Mouse (Mus musculus) spleen, adult 18-20 months (tissue): Measurements from ENCODE around the gene Ammecr1.

ENCODE experiments used
- DNase-seq, 2 experiments: peaks; one replicate each; pipeline ENCODE4 v3.0.0; 2022; ENCODE audit warnings: mixed read lengths in 2 of 2

The Ammecr1 gene

DNA sequence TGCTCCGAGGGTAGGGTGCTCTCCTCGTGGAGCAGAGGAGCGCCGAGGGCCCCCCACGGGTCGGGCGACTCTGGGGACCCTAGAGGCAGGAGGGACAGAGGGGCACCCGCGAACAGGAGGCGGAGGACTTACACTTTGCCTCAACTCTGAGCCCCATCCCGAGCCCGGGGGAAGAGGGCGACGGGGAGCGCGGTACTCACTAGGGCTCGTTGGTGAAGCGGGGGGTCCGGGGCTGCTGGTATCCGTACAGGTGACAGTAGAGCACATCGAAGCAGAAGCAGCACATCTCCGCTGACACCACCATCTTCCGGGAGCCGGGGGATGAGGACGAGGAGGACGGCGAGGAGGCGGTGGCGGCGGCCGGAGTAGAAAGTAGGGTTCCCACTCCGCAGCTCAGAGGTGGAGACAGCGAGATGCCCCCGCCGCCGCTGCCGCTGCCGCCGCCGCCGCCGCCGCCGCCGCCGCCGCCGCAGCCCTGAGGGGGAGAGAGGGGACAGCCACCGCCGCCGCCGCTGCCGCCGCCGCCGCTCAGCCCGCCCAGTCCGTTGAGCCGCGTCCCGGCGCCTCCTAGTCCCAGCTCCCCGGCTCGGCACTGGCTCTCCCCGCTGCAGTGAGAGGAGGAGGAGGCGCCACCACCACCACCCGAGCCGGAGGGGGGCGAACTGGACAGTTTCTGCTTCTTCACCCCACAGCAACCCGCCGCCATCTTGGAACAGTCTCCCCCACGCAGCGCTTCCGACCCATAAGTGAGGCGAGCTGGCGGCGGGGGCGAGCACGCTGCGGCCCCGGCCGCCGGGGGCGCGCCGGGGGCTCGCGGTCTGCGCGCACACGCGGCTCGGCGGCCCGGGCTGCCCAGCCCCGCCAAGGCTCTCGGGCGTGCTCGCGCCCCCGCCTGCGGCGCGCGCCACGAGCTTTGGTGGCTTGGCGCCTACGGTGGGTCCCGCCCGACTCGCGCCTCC is at the start of gene Ammecr1:
Gene Ammecr1 (minus strand): TSS at position 721 of the 959 bp plus-strand sequence.
- DNase-seq = peak; percentile 63 to 67

DNA sequence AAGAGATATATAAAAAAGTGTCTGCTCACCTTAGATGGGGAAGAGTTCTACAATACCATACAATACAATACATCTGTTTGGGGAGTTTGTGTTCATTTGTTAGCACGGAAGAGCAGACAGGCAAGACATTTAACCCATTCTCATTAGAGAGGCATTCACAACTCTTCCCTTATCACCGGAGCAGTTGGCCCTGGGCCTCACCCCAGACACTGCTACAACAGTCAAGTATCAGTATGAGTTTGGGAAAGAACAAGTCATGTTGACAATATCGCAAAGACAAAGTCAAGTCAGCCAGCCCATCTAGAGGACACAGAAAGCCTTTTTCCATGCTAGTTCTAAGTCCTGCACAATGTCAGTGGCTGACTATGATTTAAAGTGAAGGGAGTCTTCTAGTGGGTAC is 47.6 kb upstream of the Ammecr1 start:
- no peak for DNase-seq

DNA sequence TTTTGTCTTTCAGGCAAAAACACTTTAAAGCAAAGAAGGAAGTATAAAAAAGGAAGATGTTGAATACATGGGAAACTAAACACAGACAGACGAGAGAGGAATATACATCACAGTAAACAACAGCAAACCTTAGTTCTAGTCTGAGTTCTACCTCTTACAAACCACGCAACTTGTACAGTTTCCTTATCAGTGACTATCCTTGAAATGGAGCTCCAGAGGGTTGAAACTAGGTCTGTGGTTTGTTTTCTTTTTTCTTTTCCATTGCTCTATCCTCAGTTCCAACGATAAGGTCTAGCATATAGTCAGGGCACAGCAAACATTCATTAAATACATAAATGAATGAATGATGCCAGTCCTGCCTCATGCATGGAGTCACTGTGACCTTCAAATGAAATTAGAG is 45.8 kb upstream of the Ammecr1 start:
- DNase-seq = no peak

DNA sequence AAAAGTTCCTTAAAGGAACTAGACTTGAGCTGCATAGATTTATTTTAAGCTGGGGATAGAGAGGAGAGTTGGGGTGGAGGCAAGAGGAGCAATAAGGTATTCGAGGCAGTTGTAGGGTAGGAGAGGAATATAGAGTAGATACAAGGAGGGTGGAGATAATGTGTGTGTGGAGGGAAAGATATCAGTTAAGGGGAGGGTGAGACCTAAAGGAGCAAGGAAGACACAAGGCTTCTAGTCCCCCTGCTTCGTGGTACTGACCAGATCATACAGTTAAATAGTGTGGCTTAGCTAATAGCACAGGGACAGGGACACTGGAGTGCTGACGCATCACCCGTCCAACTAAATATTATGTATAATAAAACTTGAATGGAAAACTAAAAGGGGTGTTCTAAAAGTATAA is 45.3 kb upstream of the Ammecr1 start:
- DNase-seq = no peak

DNA sequence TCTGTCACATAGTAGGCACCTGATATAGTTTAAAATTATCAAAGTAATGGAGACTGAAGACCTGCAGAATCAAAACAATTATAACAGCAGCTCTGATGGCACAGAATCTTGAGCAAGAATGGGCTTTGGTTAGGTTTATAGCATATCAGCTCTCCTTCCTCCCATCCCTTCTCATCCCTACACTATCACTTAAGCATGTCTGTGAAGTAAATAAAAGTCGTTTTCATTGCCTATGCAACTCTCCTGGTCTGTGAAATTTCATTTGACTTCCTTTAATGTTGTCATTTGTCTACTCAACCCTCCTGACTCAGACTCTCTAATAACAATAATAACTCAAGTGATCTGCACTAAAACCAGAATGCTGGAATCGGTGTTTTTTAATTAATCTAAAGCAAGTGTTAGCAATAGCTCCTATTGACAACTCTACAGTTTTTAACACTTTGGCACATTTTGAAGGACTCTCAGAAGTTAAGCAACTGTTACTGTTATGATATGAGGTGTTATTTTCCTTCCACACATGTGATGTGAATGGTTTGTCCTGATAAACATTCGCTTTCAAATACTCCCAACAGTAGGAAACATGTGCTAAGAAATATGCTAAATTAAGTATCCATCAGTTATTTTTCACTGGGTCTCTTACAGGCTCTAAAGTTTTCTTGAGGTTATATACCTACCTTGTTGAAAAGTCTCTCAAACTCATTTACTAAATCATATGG is 37.8 kb upstream of the Ammecr1 start:
- no peak for DNase-seq

DNA sequence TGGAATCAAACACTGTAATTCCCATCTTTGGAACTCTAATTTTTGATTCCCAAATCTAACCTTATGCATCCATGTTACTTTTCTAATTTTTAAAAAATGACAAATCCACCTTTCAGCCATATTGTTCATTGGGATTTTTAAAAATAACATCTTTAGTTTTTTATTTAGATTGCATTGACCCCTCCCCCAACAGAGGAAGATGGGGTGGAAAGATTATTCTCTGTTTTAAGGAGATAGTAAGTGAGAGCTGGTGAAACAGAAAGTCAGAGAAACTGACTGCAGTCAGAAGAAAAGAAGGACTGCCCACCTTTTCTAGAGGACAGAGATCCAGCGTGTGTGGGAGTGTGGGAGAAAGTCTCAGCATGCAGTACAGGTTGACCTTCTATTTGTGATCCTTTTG is 30.7 kb upstream of the Ammecr1 start:
- no peak for DNase-seq

DNA sequence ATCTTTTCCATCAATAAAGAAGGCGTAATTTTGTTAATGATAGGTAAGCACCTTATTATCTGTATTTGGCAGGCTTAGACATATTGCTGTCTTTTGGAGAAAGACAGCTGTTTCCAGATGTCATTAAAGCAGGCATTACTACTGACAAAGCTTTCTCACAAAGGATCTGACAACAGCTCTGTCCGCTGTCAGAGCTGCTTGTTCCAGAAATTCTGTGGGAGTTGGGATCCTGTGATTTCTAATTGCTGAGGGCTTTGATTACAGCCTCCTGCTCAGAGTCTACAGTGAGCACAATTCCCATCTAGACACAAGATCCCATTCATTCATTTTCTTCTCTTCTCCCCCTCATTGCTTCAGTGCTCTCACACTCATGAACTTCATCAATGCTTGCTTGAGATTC is 28.0 kb upstream of the Ammecr1 start:
- DNase-seq = no peak

DNA sequence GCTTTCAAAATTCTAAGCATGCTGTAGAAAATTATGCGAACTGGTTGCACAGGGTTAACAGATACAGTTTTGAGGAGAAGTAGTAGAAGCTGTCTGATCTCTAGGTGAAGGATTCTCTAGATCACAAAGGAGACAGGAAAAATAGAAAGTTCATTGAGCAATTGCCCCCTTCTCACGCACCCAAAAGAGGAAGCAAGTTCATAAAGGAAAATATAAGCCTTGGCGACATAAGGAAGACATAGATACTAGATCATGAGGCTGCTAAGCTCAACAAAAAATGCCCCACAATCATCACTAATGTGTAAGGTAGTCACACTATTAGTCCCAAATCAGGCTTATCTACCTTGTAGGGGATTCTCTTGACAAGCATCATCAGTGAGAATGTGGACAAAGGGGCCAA is 17.6 kb upstream of the Ammecr1 start:
- no peak for DNase-seq

DNA sequence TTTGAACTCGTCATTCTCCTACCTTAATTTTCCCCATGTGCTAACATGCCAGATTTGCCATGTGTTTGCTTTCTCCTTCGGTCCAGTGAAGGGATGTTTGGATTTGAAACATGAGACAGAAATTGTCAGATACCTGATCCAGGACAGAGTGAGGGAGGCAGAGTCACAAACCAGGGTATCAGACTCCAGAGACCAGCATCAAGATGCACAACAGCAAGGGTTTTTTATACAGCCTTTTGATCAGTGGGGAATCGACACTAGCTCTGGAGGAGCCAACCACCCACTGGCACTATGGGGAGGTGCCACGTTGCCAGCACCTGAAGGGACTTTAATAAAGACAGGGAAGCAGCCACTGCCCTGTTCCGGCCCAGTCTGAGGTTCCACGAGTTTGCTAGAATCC is 17.1 kb upstream of the Ammecr1 start:
- DNase-seq = no peak

DNA sequence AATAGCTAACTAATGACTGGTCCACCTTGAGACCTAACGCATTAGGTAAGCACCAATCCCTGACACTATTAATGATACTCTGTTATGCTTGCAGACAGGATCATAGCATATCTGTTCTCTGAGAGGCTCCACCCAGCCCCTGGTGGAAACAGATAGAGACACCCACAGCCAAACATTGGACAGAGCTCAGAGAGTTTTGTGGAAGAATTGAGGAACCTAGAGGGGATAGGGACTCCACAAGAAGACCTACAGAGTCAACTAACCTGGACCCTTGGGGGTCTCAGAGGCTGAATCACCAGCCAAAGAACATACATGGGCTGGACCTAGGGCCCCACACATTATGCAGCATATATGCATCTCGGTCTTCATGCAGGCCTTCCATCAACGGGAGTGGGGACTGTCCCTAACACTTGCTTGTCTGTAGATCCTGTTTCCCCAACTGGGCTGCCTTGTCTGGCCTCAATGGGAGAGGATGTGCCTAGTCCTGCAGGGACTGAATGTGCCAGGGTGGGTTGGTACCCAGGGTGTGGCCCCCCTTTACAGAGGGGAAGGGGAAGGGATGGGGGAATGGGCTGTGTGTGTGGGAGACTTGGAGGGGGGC is 15.1 kb upstream of the Ammecr1 start:
- no peak for DNase-seq

DNA sequence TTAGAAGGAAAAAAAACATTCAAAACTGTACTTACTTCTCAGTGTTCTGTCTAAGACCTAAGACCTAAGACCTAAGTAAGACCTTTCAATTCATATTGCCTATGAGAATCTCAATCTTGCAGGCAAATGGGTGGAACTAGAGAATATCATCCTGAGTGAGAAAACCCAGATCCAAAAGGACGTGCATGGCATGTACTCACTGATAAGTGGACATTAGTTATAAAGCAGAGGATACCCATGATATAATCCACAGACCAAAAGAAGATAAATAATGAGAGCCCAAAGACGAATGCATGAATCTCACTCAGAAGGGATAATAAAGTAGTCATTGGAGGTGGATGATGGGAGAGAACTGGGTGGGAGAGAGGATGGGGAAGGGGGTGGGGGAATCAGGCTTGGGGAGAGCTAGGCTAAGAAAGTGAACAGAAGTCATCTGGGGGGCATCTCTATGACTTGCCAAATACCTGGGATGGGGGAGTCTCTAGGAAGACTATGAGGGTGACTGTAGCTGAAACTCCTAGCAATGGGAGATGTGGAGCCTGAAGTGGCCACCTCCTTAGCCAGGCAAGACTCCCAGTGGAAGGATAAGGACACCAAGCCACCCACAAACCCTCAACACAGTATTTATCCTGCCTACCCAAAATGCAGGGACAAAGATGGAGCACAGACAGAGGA is 14.5 kb upstream of the Ammecr1 start:
- no peak for DNase-seq

DNA sequence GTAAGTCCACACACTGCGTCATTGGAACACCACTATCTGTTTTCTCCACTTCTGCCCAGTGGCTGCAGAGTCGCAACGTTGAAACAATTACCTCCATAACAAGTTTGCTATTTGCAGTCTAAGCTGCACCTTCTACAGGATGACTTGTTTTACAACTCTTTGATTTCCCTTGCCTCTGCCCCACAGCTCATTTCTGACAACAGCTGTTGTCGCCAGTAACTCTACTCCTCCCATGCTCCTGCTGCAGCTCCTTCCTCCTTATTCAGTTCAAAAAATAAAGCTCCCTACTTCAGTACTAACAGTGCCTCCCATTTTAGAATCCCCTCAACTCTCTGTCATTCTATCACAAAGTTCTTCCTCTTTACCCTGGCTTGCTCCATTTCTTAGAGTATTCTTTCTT is 12.7 kb upstream of the Ammecr1 start:
- DNase-seq = no peak

DNA sequence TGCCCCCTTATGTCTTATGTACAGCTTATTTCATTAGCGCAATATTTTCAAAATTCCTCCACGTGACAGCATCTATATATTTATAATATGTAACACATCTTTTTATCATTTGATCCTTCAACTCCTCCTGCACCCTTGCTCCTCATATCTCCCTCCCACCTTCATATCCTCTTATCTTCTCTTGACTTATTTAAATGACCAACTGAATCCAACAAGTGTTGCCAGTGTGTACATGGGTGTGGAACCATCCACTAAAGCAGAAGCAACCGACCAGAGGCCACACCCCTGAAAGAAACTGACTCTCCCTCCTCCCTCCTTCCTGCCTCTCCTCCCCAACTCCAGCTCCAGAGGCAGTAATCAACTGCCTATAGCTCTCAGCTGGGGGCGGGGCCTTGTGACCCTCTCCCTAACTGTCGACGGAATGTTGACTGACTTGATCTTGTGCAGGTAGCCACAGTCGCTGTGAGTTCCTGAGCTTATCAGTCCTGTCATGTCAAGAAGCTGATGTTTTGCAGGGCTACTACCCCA is 6.0 kb upstream of the Ammecr1 start:
- DNase-seq = no peak

DNA sequence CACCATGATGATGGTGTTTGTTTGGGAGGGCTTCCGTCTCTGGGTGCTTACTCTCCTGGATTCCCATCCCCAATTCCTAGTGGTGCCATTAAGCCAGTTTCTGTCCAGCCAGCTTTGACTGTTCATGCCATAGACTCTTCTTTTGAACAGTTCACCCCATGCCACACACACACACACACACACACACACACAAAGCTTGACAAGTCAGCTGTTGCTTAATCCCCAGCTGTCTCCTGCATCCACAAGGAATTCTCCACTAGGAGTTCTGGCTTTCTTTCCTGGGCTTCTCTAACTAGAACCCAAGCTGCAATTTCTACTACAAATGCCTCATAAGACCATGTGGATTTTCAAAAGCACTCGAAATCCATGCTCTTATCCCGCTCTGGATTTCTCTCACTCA is 5.2 kb upstream of the Ammecr1 start:
- DNase-seq = no peak

DNA sequence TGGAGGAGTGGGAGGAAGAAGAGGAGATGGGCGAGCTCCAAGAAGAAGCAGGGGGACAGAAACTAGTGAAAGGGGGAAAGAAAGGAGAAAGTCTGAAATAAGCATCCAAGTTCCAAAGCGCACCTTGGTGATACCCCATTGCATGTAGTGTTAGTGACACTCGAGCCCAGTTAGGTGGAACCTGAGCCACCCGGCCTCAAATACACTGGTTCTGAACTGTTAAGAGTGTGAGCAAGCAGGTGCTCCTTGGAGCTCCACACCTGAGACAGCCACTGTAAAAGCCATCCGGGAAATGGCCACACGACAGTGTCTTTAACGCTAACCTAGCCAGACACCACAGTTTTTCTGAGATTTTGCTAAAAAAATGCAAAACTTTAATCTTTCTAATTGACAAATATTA is 539 bp upstream of the Ammecr1 start:
- peak in 1 of 2 experiments; percentile 3 for DNase-seq

DNA sequence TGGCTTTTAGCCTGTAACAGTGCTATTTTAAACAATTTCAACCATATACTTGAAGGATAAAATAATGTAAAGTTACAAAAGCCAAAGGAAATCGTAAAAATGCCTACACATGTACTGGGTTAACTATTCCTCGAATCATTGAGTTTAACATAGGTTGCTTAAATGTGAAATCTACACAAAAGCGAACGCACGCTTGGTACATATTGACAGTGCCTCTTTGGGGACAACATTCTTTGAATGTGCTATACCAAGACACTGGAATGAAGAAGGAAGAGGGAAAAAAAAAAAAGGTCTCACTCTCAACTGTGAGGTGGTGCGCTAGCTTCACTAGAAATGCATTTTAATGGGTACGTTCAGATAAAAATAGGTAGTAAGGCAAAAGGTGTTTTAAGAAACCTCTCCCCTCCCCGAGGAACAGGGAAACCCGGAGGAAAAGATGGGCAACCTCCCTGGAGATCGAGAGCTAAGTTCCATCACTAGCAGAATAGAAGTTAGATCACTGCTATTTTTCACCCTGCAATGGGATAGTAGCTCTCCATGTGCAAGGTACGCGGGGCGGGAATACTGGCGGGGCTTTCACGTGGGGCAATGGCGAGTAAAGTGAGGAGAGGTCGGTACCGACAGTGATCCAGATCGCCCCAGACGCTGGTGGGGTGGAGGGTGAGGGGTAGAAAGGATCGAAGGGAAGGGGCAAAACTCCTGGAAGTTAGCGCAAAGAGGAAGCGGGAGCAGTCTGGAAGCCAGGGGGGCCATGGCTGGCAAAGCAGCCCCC is 1.1 kb downstream of the Ammecr1 start:
- DNase-seq = no peak

DNA sequence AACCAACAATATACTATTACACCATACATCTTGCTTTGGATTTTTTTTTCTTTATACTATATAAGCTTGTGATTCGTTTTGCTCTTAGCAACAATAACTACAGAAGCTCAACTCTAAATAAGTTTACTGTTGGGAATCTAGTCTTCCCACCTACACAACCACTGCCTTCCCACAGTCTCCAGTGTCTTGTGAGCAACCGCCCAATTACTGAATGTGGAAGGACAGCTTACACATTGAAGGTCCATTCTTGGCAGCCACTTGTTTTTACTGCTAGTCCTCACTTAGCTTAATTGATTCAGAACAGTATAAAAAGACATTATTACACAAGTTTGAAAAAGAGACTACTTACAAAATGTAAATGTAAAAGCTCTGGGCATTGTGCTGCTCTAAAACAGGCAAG is 6.1 kb downstream of the Ammecr1 start:
- DNase-seq = no peak

DNA sequence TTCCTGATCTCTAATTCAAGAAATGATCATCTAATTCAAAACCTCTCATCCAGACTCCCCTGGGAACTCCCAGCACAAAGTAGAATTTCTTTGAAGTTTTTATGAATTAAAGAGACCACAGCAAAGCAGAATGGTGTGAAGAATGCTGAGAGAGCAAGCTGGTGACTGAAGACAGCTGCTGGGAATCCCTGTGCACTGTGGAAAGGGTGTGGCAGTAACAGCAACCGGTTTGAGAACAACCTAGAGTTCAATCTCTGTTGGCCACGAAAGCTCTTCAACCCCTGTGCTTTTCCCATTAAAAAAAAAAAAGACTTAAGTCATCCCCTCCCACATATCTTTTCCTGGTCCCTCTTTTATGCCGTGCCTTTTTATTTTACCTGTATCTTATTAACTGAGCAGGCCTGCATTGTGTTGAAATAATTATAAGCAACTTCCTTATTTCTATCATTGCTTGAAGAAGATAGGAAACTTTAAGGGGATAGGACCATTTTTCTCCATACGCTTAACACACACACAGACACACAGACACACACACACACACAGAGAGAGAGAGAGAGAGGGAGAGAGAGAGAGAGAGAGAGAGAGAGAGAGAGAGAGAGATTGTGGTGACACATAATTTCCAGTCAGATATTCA is 6.7 kb downstream of the Ammecr1 start:
- DNase-seq = no peak

DNA sequence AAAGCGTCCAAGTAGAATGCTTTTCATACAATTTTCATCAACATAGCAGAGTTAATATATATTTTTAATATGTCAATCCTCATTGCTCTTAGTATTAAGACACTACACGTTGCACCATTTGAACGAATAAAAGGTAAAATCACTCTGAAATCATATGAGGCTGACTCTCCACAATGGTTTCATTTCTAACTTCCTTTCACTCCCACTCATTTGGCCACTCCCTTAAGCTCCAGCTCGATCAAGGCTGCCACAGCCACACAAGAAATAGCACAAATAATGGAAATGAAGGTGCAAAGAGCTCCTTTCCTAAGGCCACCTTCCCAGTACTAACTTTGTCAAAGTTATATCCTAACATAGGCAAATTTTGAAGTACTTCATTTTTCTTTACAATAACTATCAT is 38.1 kb downstream of the Ammecr1 start:
- no peak for DNase-seq

DNA sequence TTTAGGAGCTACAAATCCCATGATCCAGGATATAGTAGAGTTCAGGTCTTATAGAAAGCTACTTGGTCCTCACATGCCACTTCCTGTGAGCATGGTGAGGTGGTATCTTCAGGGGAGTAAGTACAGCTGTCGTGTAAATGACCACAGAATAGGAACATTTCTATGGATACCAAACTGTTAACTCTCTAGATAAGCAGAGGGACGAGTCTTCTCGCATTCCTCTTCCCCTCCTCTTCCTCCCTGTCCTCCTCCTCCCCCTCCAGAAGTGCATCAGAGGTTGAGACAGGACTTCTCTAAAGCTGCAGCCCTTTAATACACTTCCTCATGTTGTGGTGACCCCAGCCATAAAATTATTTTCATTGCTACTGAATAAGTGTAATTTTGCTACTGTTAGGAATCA is 49.1 kb downstream of the Ammecr1 start:
- no peak for DNase-seq

DNA sequence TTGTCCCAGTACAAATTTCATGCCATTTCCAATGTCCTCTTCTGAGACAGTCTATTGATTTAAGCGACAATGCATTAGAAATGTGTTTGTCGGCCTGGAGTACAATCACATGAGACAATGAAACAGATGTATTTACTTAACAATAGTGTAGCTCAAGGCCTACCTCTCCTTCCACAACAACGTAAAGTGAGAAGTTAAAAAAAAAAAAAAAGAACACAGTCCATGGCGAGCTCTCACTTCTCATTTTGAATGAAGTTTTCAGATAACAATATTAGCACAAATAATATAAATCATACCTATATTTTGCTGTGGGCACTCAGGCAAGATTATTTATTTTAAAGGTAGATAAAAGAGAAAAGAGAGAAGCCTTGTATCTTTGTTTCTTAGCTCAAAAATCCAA is 49.8 kb downstream of the Ammecr1 start:
- no peak for DNase-seq

DNA sequence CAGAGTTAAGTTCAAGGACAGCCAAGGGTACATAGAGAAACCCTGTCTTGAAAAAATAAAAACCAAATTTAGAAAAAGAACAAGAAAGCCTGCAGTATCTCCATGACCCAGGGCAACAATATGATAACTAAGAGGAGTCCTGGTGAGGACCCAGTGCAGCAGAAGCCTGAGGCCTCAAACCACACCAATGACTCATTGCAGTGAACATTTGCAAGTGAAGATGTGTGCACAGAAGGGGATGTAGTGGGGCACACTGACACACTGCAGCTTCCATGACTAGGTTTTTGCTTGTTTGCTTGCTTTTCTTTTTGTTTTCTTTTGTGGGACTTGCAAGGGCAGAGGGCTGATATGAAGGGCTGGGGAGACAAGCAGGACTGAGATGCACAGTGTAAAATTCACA is 52.3 kb downstream of the Ammecr1 start:
- no peak for DNase-seq
